Mouse (Mus musculus) heart, postnatal 4 days (tissue): ENCODE data around the gene Atxn1. TPM values are rescaled to one million over a fixed set of nuclear protein-coding genes. Genes with fewer than 3 reads are reported as not detected.
A peak's percentile ranks its signal among the peaks of the same experiment; 100 is the strongest.

Experiments
- DNase-seq: peaks from one replicate; pipeline ENCODE4 v3.0.0; 2021
- total RNA-seq, 2 experiments: library from RNA; stranded (reverse); gene quantifications; 2 replicates each; pipeline ENCODE4 v1.2.3; 2021

Gene Atxn1
- total RNA-seq, 2 experiments from 2014 or later = 44.4 to 45.6 TPM

GRCm38 (mm10) chr13:45894234-45894633 is 70.6 kb downstream of the Atxn1 start:
- DNase-seq = no peak

GRCm38 (mm10) chr13:45891073-45891472 is 73.7 kb downstream of the Atxn1 start:
- no peak for DNase-seq

GRCm38 (mm10) chr13:45888953-45889749 is 75.7 kb downstream of the Atxn1 start:
- no peak for DNase-seq

- DNase-seq = no peak
Measured at GRCm38 (mm10) chr13:45884878-45885277, 79.9 kb downstream of the Atxn1 start.

GRCm38 (mm10) chr13:45883791-45884238 is 81.0 kb downstream of the Atxn1 start:
- DNase-seq = no peak

- DNase-seq = no peak
Measured at GRCm38 (mm10) chr13:45882976-45883440, 81.8 kb downstream of the Atxn1 start.

- no peak for DNase-seq
Measured at GRCm38 (mm10) chr13:45880543-45880845, 84.3 kb downstream of the Atxn1 start.

- DNase-seq = peak; percentile 17
Measured at GRCm38 (mm10) chr13:45879746-45880542, 84.9 kb downstream of the Atxn1 start.

- DNase-seq = no peak
Measured at GRCm38 (mm10) chr13:45876939-45877338, 87.9 kb downstream of the Atxn1 start.

GRCm38 (mm10) chr13:45876368-45876760 is 88.4 kb downstream of the Atxn1 start:
- no peak for DNase-seq

- no peak for DNase-seq
Measured at GRCm38 (mm10) chr13:45875686-45876367, 89.0 kb downstream of the Atxn1 start.

- DNase-seq = no peak
Measured at GRCm38 (mm10) chr13:45874196-45874595, 90.6 kb downstream of the Atxn1 start.

- DNase-seq = no peak
Measured at GRCm38 (mm10) chr13:45872966-45873365, 91.8 kb downstream of the Atxn1 start.

- DNase-seq = no peak
Measured at GRCm38 (mm10) chr13:45872041-45872746, 92.6 kb downstream of the Atxn1 start.

- DNase-seq = no peak
Measured at GRCm38 (mm10) chr13:45871554-45871953, 93.3 kb downstream of the Atxn1 start.

- DNase-seq = no peak
Measured at GRCm38 (mm10) chr13:45868886-45869285, 95.9 kb downstream of the Atxn1 start.

GRCm38 (mm10) chr13:45867273-45867672 is 97.5 kb downstream of the Atxn1 start:
- peak; percentile 53 for DNase-seq

GRCm38 (mm10) chr13:45866615-45867245 is 98.1 kb downstream of the Atxn1 start:
- DNase-seq = no peak

GRCm38 (mm10) chr13:45865620-45866019 is 99.2 kb downstream of the Atxn1 start:
- no peak for DNase-seq

- no peak for DNase-seq
Measured at GRCm38 (mm10) chr13:45863779-45864178, 101.0 kb downstream of the Atxn1 start.

GRCm38 (mm10) chr13:45861885-45862605 is 102.8 kb downstream of the Atxn1 start:
- no peak for DNase-seq
